Mouse (Mus musculus) neural tube, embryonic 14.5 days (tissue): ENCODE measurements around the gene Wrap53. TPM values are rescaled to one million over a fixed set of nuclear protein-coding genes. Genes with fewer than 3 reads are reported as not detected.
"Not testable (repeated sequence)": the region's sequence is repeated elsewhere in the genome, so short reads cannot be mapped to it uniquely, and the experiment has no call there.

Experiments
- ATAC-seq: fragments of 200-750 bp; cut with Nextera tagmentation; 2 replicates; pipeline ENCODE4 v1.8.0; 2017; ENCODE audit warnings: low read depth, mild to moderate bottlenecking, moderate TSS enrichment, moderate library complexity
- H3K27ac ChIP-seq: fragments of 300-500 bp; sonication (generic); 2 replicates; pipeline ENCODE4 v1.5.1; 2014; ENCODE audit warnings: low read depth, mild to moderate bottlenecking, control low read depth, low read length, moderate library complexity, mixed read lengths
- H3K27me3 ChIP-seq: fragments of 300-500 bp; sonication (generic); 2 replicates; pipeline ENCODE4 v1.6.1; 2014; ENCODE audit warnings: low read length; ENCODE audit not compliant: control insufficient read depth, insufficient read depth
- H3K36me3 ChIP-seq: fragments of 300-500 bp; sonication (generic); 2 replicates; pipeline ENCODE4 v1.6.1; 2014; ENCODE audit warnings: low read length, mixed read lengths; ENCODE audit not compliant: control insufficient read depth, insufficient read depth
- H3K4me1 ChIP-seq: fragments of 300-500 bp; sonication (generic); 2 replicates; pipeline ENCODE4 v1.6.1; 2014; ENCODE audit warnings: low read length; ENCODE audit not compliant: control insufficient read depth, insufficient read depth
- H3K4me2 ChIP-seq: fragments of 300-500 bp; sonication (generic); 2 replicates; pipeline ENCODE4 v1.6.1; 2014; ENCODE audit warnings: mild to moderate bottlenecking, low read depth, low read length, control low read depth
- H3K4me3 ChIP-seq: fragments of 300-500 bp; sonication (generic); 2 replicates; pipeline ENCODE4 v1.5.1; 2014; ENCODE audit warnings: low read depth, low read length, control low read depth, mixed read lengths
- H3K9ac ChIP-seq: fragments of 300-500 bp; sonication (generic); replicated peaks from 2 replicates; pipeline ENCODE4 v1.6.1; 2014; ENCODE audit warnings: low read depth, mild to moderate bottlenecking, control low read depth, low read length, mixed read lengths
- H3K9me3 ChIP-seq: fragments of 300-500 bp; sonication (generic); 2 replicates; pipeline ENCODE4 v1.6.1; 2016; ENCODE audit warnings: low read length; ENCODE audit not compliant: control insufficient read depth
- WGBS: fragments of 180-500 bp; shearing (Covaris S2); extraction: QIAGEN DNeasy Blood & Tissue Kit; methylation state at CpG from one replicate; pipeline ENCODE4 v1.1.7; 2014; 5-methylcytosine and 5-hydroxymethylcytosine counted together
- polyA plus RNA-seq: library from polyadenylated mRNA; unstranded; fragments of >200 nt; fragmentation: Nextera tagmentation; extraction: Ambion mirVana; gene quantifications from 2 replicates; pipeline ENCODE4 v1.2.1, GENCODE M21; 2014

Wrap53 gene
- polyA plus RNA-seq, 1 experiment from 2014 or later = 17.3 TPM

GRCm38 (mm10) chr11:69616781-69617180 lies 36.7 kb upstream of the Wrap53 start:
- H3K36me3 ChIP-seq = no peaks in the 10 kb centered on the region
- no peak overlapping the region for H3K9ac ChIP-seq
- ATAC-seq = no peak
- no peak overlapping the region for H3K4me3 ChIP-seq
- no peaks in the 10 kb centered on the region for H3K27me3 ChIP-seq
- no peaks in the 10 kb centered on the region for H3K9me3 ChIP-seq
- H3K4me2 ChIP-seq = no peak overlapping the region
- H3K27ac ChIP-seq = no peak overlapping the region
- H3K4me1 ChIP-seq = no peaks in the 10 kb centered on the region
- 50% methylated on average over 10 of the region's 10 CpGs for WGBS

- not testable (repeated sequence) for H3K4me2 ChIP-seq, H3K27ac ChIP-seq, H3K27me3 ChIP-seq, H3K4me1 ChIP-seq, H3K9ac ChIP-seq, H3K36me3 ChIP-seq, H3K9me3 ChIP-seq, H3K4me3 ChIP-seq, ATAC-seq
- WGBS = 57% methylated on average over 11 of the region's 11 CpGs
Measured at GRCm38 (mm10) chr11:69614257-69614588, 34.2 kb upstream of the Wrap53 start.

DNA sequence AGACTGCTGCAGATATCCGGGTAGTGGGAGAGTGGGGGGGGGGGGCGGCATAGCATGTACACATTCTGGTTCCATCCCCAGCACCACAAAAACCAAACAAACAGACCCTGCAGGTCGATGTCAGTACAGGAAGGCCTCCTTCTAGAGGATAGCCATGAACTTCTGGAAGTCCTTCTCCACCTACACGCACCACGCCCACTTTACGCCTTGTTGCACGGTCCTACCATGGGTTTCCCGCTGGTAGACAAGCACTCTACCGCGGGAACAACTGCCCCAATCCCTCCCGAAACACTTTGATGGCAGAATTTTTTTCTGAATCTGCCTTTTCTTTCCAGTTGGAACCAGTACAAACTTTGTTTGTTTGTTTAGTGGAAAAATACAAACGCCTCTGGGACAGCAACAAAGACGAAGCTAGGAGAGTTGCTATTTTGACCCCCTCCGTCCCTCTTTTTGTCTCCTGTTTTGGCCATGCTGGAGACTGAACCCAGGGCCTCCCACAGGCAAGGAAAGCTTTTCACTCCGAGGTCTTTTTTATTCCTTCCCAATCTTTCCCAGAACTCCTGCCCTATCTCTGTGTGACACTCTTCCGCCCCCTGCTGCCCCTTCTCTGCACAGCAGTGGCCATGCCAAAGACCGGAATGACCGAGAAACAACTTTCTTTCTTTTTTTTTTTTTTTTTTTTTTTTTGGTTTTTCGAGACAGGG lies 33.6 kb upstream of the Wrap53 start:
- H3K4me1 ChIP-seq = no peaks in the 10 kb centered on the region
- H3K4me3 ChIP-seq = no peak overlapping the region
- WGBS = 8% methylated on average over 18 of the region's 19 CpGs
- H3K27me3 ChIP-seq = no peaks in the 10 kb centered on the region
- H3K27ac ChIP-seq = no peak overlapping the region
- ATAC-seq = no peak
- no peaks in the 10 kb centered on the region for H3K9me3 ChIP-seq
- no peaks in the 10 kb centered on the region for H3K36me3 ChIP-seq
- H3K4me2 ChIP-seq = 0 out of 2 replicates have a peak overlapping the region, but pooled peaks have one; percentile 0
- no peak overlapping the region for H3K9ac ChIP-seq

DNA sequence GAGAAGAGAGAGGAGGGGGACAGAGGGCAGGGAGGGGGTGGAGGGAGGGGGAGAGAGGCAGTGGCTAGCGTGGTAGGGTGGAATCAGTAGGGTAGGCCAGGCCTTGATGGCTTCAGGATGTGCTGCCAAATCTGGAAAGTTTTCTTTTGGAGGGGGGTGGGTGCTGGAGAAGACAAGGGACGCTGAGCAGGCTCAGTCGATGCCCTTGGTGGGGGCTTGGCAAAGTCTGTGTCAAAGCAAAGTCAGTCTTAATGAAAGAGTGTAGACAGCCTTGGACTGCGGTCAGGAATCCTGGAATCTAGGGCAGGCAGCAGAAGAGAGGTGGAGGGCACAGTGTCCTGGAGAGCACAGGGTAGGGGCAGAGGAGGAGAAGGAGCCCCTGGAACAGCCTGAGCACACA lies 30.8 kb upstream of the Wrap53 start:
- Histone ChIP-seq H3K4me3 (no peak overlapping the region), H3K4me1 (no peaks in the 10 kb centered on the region), H3K9ac (no peak overlapping the region), H3K4me2 (no peak overlapping the region), H3K27ac (no peak overlapping the region), H3K9me3 (no peaks in the 10 kb centered on the region), H3K36me3 (no peaks in the 10 kb centered on the region), H3K27me3 (no peaks in the 10 kb centered on the region)
- 58% methylated on average over 4 of the region's 4 CpGs for WGBS
- no peak for ATAC-seq

DNA sequence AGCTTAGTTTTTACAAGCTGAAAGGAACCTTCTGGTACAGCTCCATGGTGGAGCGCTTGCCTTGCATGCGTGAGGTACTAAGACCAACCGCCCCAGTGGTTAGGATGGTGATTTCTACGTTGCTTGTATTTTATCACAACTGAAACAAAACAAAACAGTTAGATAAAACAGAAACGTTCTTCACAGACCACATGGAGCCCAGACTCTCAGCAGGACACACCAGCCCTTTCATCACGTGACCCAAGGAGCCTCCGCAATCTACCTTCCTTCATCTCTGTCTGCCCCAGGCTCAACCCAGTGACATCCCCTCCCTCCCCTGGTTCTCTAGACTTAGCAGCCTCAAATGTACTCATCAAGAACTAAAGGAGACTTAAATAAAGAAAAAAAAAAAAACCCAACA lies 29.4 kb upstream of the Wrap53 start:
- no peak overlapping the region for H3K27ac ChIP-seq
- H3K9ac ChIP-seq = no peak overlapping the region
- H3K4me3 ChIP-seq = no peak overlapping the region
- H3K4me1 ChIP-seq = peaks cover 6% of the 10 kb centered on the region
- no peaks in the 10 kb centered on the region for H3K27me3 ChIP-seq
- H3K36me3 ChIP-seq = no peaks in the 10 kb centered on the region
- ATAC-seq = no peak
- no peak overlapping the region for H3K4me2 ChIP-seq
- no peaks in the 10 kb centered on the region for H3K9me3 ChIP-seq
- 58% methylated on average over 7 of the region's 7 CpGs for WGBS

- no peaks in the 10 kb centered on the region for H3K9me3 ChIP-seq
- H3K4me1 ChIP-seq = peaks cover 8% of the 10 kb centered on the region
- no peak overlapping the region for H3K4me3 ChIP-seq
- H3K27me3 ChIP-seq = no peaks in the 10 kb centered on the region
- no peaks in the 10 kb centered on the region for H3K36me3 ChIP-seq
- no peak overlapping the region for H3K27ac ChIP-seq
- ATAC-seq = no peak
- no peak overlapping the region for H3K9ac ChIP-seq
- WGBS = 94% methylated on average over 3 of the region's 3 CpGs
- no peak overlapping the region for H3K4me2 ChIP-seq
Measured at GRCm38 (mm10) chr11:69608525-69608924, 28.5 kb upstream of the Wrap53 start.

GRCm38 (mm10) chr11:69606832-69607231 lies 26.8 kb upstream of the Wrap53 start:
- H3K4me1 ChIP-seq = peaks cover 8% of the 10 kb centered on the region
- H3K9me3 ChIP-seq = no peaks in the 10 kb centered on the region
- no peaks in the 10 kb centered on the region for H3K36me3 ChIP-seq
- H3K4me2 ChIP-seq = no peak overlapping the region
- ATAC-seq = no peak
- no peak overlapping the region for H3K4me3 ChIP-seq
- H3K27me3 ChIP-seq = no peaks in the 10 kb centered on the region
- WGBS = 90% methylated on average over 2 of the region's 2 CpGs
- no peak overlapping the region for H3K27ac ChIP-seq
- no peak overlapping the region for H3K9ac ChIP-seq

DNA sequence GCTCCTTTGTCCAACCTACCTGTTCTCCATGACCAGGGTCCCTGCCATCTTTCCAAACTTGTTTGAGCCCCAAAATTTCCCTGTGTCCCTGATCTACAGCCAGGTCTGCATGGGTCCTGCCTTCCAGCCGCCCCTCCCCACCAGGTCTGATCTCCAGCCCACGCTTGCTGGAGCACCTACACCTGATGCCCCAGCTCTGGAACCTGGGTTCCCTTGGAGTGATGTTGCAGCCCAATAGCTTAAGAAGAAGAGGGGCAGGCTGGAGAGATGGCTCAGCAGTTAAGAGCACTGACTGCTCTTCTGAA lies 26.4 kb upstream of the Wrap53 start:
- H3K4me2 ChIP-seq = peak overlapping the region; percentile 98; the same call in 1 of the 2 replicates
- no peaks in the 10 kb centered on the region for H3K36me3 ChIP-seq
- ATAC-seq = no peak
- H3K27me3 ChIP-seq = no peaks in the 10 kb centered on the region
- WGBS = 70% methylated on average over 2 of the region's 2 CpGs
- H3K9ac ChIP-seq = no peak overlapping the region
- H3K27ac ChIP-seq = no peak overlapping the region
- no peaks in the 10 kb centered on the region for H3K9me3 ChIP-seq
- peaks cover 8% of the 10 kb centered on the region for H3K4me1 ChIP-seq
- H3K4me3 ChIP-seq = peak overlapping the region; percentile 54

DNA sequence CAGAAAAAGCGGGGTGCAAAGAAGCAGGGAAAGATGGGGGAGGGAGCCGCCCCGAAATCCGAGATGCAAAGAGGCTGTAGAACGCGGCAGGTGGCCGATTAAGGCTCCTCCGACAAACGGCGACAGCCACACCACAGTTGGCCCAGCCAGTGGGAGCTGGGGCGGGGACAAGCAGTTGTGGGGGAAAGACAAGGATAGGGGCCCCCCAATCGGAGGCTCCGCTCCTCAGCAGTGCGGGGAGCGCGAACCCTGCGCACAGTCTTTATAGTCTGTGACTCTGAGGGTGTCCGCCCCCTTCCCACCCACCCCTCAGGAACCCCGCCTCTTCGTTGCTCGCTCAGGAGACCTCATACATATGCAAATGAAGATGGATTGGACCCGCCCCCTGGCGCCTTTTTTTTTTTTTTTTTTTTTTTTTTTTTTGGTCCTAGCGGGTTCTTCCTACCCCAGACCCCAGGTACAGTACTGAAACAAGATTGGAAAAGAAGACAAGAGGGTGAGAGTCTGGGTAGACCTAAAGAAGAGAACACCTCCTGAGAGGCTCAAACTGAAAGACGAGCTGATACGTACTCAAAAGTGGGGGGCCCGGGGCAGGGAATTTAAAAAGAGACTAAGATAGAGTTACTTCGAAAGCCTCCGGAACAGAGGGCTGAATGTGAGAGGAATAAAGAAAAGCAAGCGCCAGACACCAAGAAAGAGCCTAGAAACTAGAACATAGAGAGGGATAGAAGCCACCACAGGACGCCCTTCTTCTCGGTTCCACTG lies 25.9 kb upstream of the Wrap53 start, which contains the start of gene Atp1b2:
Gene Atp1b2 (minus strand): TSS at position 217 of the 765 bp plus-strand sequence.
- Histone ChIP-seq H3K4me1 (peaks cover 8% of the 10 kb centered on the region), H3K4me3 (peak within 1 kb of the TSS; percentile 54), H3K9ac (peak within 1 kb of the TSS; percentile 55), H3K27me3 (no peaks in the 10 kb centered on the region), H3K9me3 (no peaks in the 10 kb centered on the region), H3K4me2 (peak within 1 kb of the TSS; percentile 98), H3K27ac (peak within 1 kb of the TSS; percentile 58; the same call in 1 of the 2 replicates), H3K36me3 (no peaks in the 10 kb centered on the region; the same call in 1 of the 2 replicates)
- peak; percentile 91 for ATAC-seq
- 2% methylated on average over 32 of the region's 32 CpGs for whole genome bisulfite sequencing
